Mouse (Mus musculus): ENCODE measurements around the gene Rbfox3. TPM values are rescaled to one million over a fixed set of nuclear protein-coding genes. Genes with fewer than 3 reads are reported as not detected.

Rbfox3 gene
- polyA plus RNA-seq, 1 experiment: 163 TPM

- DNase-seq: no peak
- no peaks in the 10 kb centered on the region for H3K27me3 ChIP-seq (ENCODE audit: control insufficient read depth, insufficient read depth, low read length)
- H3K4me1 ChIP-seq (ENCODE audit: control insufficient read depth, insufficient read depth, low read length): peaks cover 58% of the 10 kb centered on the region
- 52% methylated on average over 4 of the region's 4 CpGs for WGBS
- no peak overlapping the region for H3K4me3 ChIP-seq (replicated peaks; ENCODE audit: insufficient read depth, low read depth, low read length)
- no peak overlapping the region for H3K27ac ChIP-seq (ENCODE audit: insufficient read depth, low read length)
- TF ChIP-seq CTCF (IDR thresholded peaks at IDR 0.05; ENCODE audit: borderline replicate concordance, insufficient read depth, low read depth, low read length): no peak
- TF ChIP-seq POLR2A (IDR thresholded peaks at IDR 0.05; ENCODE audit: borderline replicate concordance, insufficient read depth, low read length): no peak
These were observed 348.6 kb downstream of the Rbfox3 start for GRCm38 (mm10) chr11:118562847-118563246.

- WGBS: 66% methylated on average over 8 of the region's 8 CpGs
- H3K4me1 ChIP-seq (ENCODE audit: control insufficient read depth, insufficient read depth, low read length): peaks cover 44% of the 10 kb centered on the region
- H3K4me3 ChIP-seq (replicated peaks; ENCODE audit: insufficient read depth, low read depth, low read length): no peak overlapping the region
- H3K27ac ChIP-seq (ENCODE audit: insufficient read depth, low read length): no peak overlapping the region
- no peaks in the 10 kb centered on the region for H3K27me3 ChIP-seq (ENCODE audit: control insufficient read depth, insufficient read depth, low read length)
- no peak for DNase-seq
- no peak for TF ChIP-seq POLR2A (IDR thresholded peaks at IDR 0.05; ENCODE audit: borderline replicate concordance, insufficient read depth, low read length)
- TF ChIP-seq CTCF (IDR thresholded peaks at IDR 0.05; ENCODE audit: borderline replicate concordance, insufficient read depth, low read depth, low read length): no peak
These were observed 353.2 kb downstream of the Rbfox3 start for GRCm38 (mm10) chr11:118558193-118558592.

GRCm38 (mm10) chr11:118555631-118556030 lies 355.8 kb downstream of the Rbfox3 start:
- H3K4me3 ChIP-seq (replicated peaks; ENCODE audit: insufficient read depth, low read depth, low read length): no peak overlapping the region
- TF ChIP-seq POLR2A (IDR thresholded peaks at IDR 0.05; ENCODE audit: borderline replicate concordance, insufficient read depth, low read length) (no peak), CTCF (IDR thresholded peaks at IDR 0.05; ENCODE audit: borderline replicate concordance, insufficient read depth, low read depth, low read length) (no peak)
- DNase-seq: no peak
- WGBS: 72% methylated on average over 5 of the region's 5 CpGs
- H3K27me3 ChIP-seq (ENCODE audit: control insufficient read depth, insufficient read depth, low read length): no peaks in the 10 kb centered on the region
- no peak overlapping the region for H3K27ac ChIP-seq (ENCODE audit: insufficient read depth, low read length)
- peaks cover 46% of the 10 kb centered on the region for H3K4me1 ChIP-seq (ENCODE audit: control insufficient read depth, insufficient read depth, low read length)

DNA sequence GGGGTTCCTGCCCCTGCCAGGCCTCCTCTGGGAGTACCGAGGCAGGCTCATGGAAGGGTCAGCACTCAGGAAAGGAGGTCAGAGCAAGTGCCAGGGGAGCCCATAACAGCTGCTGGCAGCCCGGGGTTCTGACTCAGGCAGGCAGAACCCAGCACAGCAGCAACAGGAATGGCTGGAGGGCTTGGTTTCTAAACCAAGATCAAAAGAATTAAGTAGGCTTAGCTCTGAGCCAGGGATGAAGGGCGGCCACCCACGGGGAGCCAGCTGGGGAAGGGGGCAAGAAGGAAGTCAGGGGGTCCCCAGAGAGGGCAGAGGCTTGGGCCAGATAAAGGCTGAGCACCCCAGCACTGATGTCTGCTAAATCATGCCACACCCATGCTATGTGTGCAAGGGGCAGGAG lies 356.9 kb downstream of the Rbfox3 start:
- WGBS: 22% methylated on average over 4 of the region's 4 CpGs
- no peak for DNase-seq
- Histone ChIP-seq H3K4me3 (replicated peaks; ENCODE audit: insufficient read depth, low read depth, low read length) (no peak overlapping the region), H3K4me1 (ENCODE audit: control insufficient read depth, insufficient read depth, low read length) (peaks cover 56% of the 10 kb centered on the region), H3K27ac (ENCODE audit: insufficient read depth, low read length) (no peak overlapping the region), H3K27me3 (ENCODE audit: control insufficient read depth, insufficient read depth, low read length) (no peaks in the 10 kb centered on the region)
- TF ChIP-seq POLR2A (IDR thresholded peaks at IDR 0.05; ENCODE audit: borderline replicate concordance, insufficient read depth, low read length) (no peak), CTCF (IDR thresholded peaks at IDR 0.05; ENCODE audit: borderline replicate concordance, insufficient read depth, low read depth, low read length) (no peak)

GRCm38 (mm10) chr11:118553926-118554325 lies 357.5 kb downstream of the Rbfox3 start:
- 25% methylated on average over 4 of the region's 4 CpGs for WGBS
- peaks cover 58% of the 10 kb centered on the region for H3K4me1 ChIP-seq (ENCODE audit: control insufficient read depth, insufficient read depth, low read length)
- no peak overlapping the region for H3K4me3 ChIP-seq (replicated peaks; ENCODE audit: insufficient read depth, low read depth, low read length)

GRCm38 (mm10) chr11:118553001-118553400 lies 358.4 kb downstream of the Rbfox3 start:
- WGBS: 50% methylated on average over 6 of the region's 6 CpGs
- Histone ChIP-seq H3K27me3 (ENCODE audit: control insufficient read depth, insufficient read depth, low read length) (no peaks in the 10 kb centered on the region), H3K27ac (ENCODE audit: insufficient read depth, low read length) (no peak overlapping the region), H3K4me1 (ENCODE audit: control insufficient read depth, insufficient read depth, low read length) (peaks cover 64% of the 10 kb centered on the region), H3K4me3 (replicated peaks; ENCODE audit: insufficient read depth, low read depth, low read length) (no peak overlapping the region)
- no peak for DNase-seq
- TF ChIP-seq CTCF (IDR thresholded peaks at IDR 0.05; ENCODE audit: borderline replicate concordance, insufficient read depth, low read depth, low read length) (no peak), POLR2A (IDR thresholded peaks at IDR 0.05; ENCODE audit: borderline replicate concordance, insufficient read depth, low read length) (no peak)

More at GRCm38 (mm10) chr11:118553926-118554325, 357.5 kb downstream of the Rbfox3 start:
- TF ChIP-seq CTCF (IDR thresholded peaks at IDR 0.05; ENCODE audit: borderline replicate concordance, insufficient read depth, low read depth, low read length): no peak
- no peak for TF ChIP-seq POLR2A (IDR thresholded peaks at IDR 0.05; ENCODE audit: borderline replicate concordance, insufficient read depth, low read length)
- no peaks in the 10 kb centered on the region for H3K27me3 ChIP-seq (ENCODE audit: control insufficient read depth, insufficient read depth, low read length)
- no peak overlapping the region for H3K27ac ChIP-seq (ENCODE audit: insufficient read depth, low read length)
- DNase-seq: no peak

- WGBS: 21% methylated on average over 4 of the region's 4 CpGs
- no peak overlapping the region for H3K4me3 ChIP-seq (replicated peaks; ENCODE audit: insufficient read depth, low read depth, low read length)
- no peak for DNase-seq
- no peak overlapping the region for H3K27ac ChIP-seq (ENCODE audit: insufficient read depth, low read length)
- H3K27me3 ChIP-seq (ENCODE audit: control insufficient read depth, insufficient read depth, low read length): no peaks in the 10 kb centered on the region
- peaks cover 65% of the 10 kb centered on the region for H3K4me1 ChIP-seq (ENCODE audit: control insufficient read depth, insufficient read depth, low read length)
- TF ChIP-seq CTCF (IDR thresholded peaks at IDR 0.05; ENCODE audit: borderline replicate concordance, insufficient read depth, low read depth, low read length) (no peak), POLR2A (IDR thresholded peaks at IDR 0.05; ENCODE audit: borderline replicate concordance, insufficient read depth, low read length) (no peak)
These were observed 358.9 kb downstream of the Rbfox3 start for GRCm38 (mm10) chr11:118552478-118552877.

- WGBS: 36% methylated on average over 3 of the region's 3 CpGs
- H3K27me3 ChIP-seq (ENCODE audit: control insufficient read depth, insufficient read depth, low read length): no peaks in the 10 kb centered on the region
- no peak for DNase-seq
- no peak overlapping the region for H3K27ac ChIP-seq (ENCODE audit: insufficient read depth, low read length)
- H3K4me1 ChIP-seq (ENCODE audit: control insufficient read depth, insufficient read depth, low read length): peaks cover 69% of the 10 kb centered on the region
- H3K4me3 ChIP-seq (replicated peaks; ENCODE audit: insufficient read depth, low read depth, low read length): no peak overlapping the region
- TF ChIP-seq CTCF (IDR thresholded peaks at IDR 0.05; ENCODE audit: borderline replicate concordance, insufficient read depth, low read depth, low read length): no peak
- TF ChIP-seq POLR2A (IDR thresholded peaks at IDR 0.05; ENCODE audit: borderline replicate concordance, insufficient read depth, low read length): no peak
These were observed 359.7 kb downstream of the Rbfox3 start for GRCm38 (mm10) chr11:118551705-118552104.
